Mouse (Mus musculus): ENCODE data around the gene Usp8.

The Usp8 gene

GRCm38 (mm10) chr2:126743389-126743788 lies 36.3 kb downstream of the Usp8 start:
- no peak for DNase-seq

- DNase-seq: no peak
Measured at GRCm38 (mm10) chr2:126755664-126756063, 48.5 kb downstream of the Usp8 start.

- no peak for DNase-seq
Measured at GRCm38 (mm10) chr2:126759351-126759750, 52.2 kb downstream of the Usp8 start.

- DNase-seq: no peak
Measured at GRCm38 (mm10) chr2:126765867-126766582, 58.9 kb downstream of the Usp8 start.

GRCm38 (mm10) chr2:126767599-126767998 lies 60.5 kb downstream of the Usp8 start:
- DNase-seq: no peak

GRCm38 (mm10) chr2:126768194-126768593 lies 61.1 kb downstream of the Usp8 start:
- DNase-seq: no peak

GRCm38 (mm10) chr2:126769431-126770181 lies 62.5 kb downstream of the Usp8 start:
- DNase-seq: no peak

GRCm38 (mm10) chr2:126772217-126772616 lies 65.1 kb downstream of the Usp8 start:
- no peak for DNase-seq

GRCm38 (mm10) chr2:126775951-126776350 lies 68.8 kb downstream of the Usp8 start:
- no peak for DNase-seq

GRCm38 (mm10) chr2:126776416-126776815 lies 69.3 kb downstream of the Usp8 start:
- no peak for DNase-seq

GRCm38 (mm10) chr2:126778806-126779205 lies 71.7 kb downstream of the Usp8 start:
- DNase-seq: no peak

GRCm38 (mm10) chr2:126780286-126780685 lies 73.2 kb downstream of the Usp8 start:
- DNase-seq: no peak

GRCm38 (mm10) chr2:126781478-126781877 lies 74.3 kb downstream of the Usp8 start:
- no peak for DNase-seq

GRCm38 (mm10) chr2:126782433-126782832 lies 75.3 kb downstream of the Usp8 start:
- peak; percentile 71 for DNase-seq

GRCm38 (mm10) chr2:126783370-126783769 lies 76.2 kb downstream of the Usp8 start, which contains the start of gene Usp50:
Usp50 (minus strand) TSS chr2:126783470.
- DNase-seq: no peak

GRCm38 (mm10) chr2:126787721-126788342 lies 80.7 kb downstream of the Usp8 start:
- DNase-seq: no peak

- no peak for DNase-seq
Measured at GRCm38 (mm10) chr2:126792611-126793010, 85.5 kb downstream of the Usp8 start.

GRCm38 (mm10) chr2:126795708-126796107 lies 88.6 kb downstream of the Usp8 start:
- DNase-seq: no peak

GRCm38 (mm10) chr2:126798455-126798854 lies 91.3 kb downstream of the Usp8 start:
- no peak for DNase-seq

- DNase-seq: no peak
Measured at GRCm38 (mm10) chr2:126801980-126802379, 94.9 kb downstream of the Usp8 start.

Measured in cerebellum, adult 9-10 months (tissue).